In genomic region chr6:86404996-86405395, GRCm38 (mm10) we compare ENCODE assay signal across 8 mouse cellular contexts. TPM values are rescaled to one million over a fixed set of nuclear protein-coding genes. Genes with fewer than 3 reads are reported as not detected.
DNase-seq lines count a peak whose midpoint lies in the region; ATAC-seq and TF ChIP-seq lines count a peak whose summit lies in the region.

No protein-coding gene starts in this region.

- ATAC-seq in lung, embryonic 15.5 days (ENCODE audit: borderline replicate concordance, extremely low read depth, low FRiP score, low TSS enrichment): no peak
- no peak for ATAC-seq in hindbrain, embryonic 14.5 days (ENCODE audit: low FRiP score)
- ATAC-seq in midbrain, postnatal 0 days (ENCODE audit: low FRiP score): no peak

- peaks cover 11% of the 10 kb centered on the region; the same call in 1 of the 2 replicates for H3K36me3 ChIP-seq in lung, embryonic 15.5 days
- H3K36me3 ChIP-seq in hindbrain, embryonic 14.5 days (replicated peaks; ENCODE audit: control insufficient read depth, insufficient read depth): peaks cover 28% of the 10 kb centered on the region
- no peaks in the 10 kb centered on the region for H3K36me3 ChIP-seq in midbrain, postnatal 0 days (ENCODE audit: insufficient read depth, low read length)

- peak overlapping the region; percentile 97 for H3K27ac ChIP-seq in lung, embryonic 15.5 days
- H3K27ac ChIP-seq in brown adipose tissue, adult 24 weeks (replicated peaks; ENCODE audit: low read depth, low read length): peak overlapping the region; percentile 97; the same call in 1 of the 2 replicates
- H3K27ac ChIP-seq in hindbrain, embryonic 14.5 days: peak overlapping the region; percentile 100
- peak overlapping the region; percentile 100 for H3K27ac ChIP-seq in midbrain, postnatal 0 days (ENCODE audit: low read depth, low read length)

- no peaks in the 10 kb centered on the region for H3K9me3 ChIP-seq in lung, embryonic 15.5 days
- no peaks in the 10 kb centered on the region for H3K9me3 ChIP-seq in hindbrain, embryonic 14.5 days (ENCODE audit: control insufficient read depth, low read length)
- H3K9me3 ChIP-seq in midbrain, postnatal 0 days (ENCODE audit: low read length): no peaks in the 10 kb centered on the region

- H3K9ac ChIP-seq in lung, embryonic 15.5 days: peak overlapping the region; percentile 86
- H3K9ac ChIP-seq in hindbrain, embryonic 14.5 days: peak overlapping the region; percentile 100
- H3K9ac ChIP-seq in midbrain, postnatal 0 days (replicated peaks; ENCODE audit: low read length, poor library complexity, severe bottlenecking): peak overlapping the region; percentile 99

- peak overlapping the region; percentile 59 for H3K4me2 ChIP-seq in lung, embryonic 15.5 days
- peak overlapping the region; percentile 81 for H3K4me2 ChIP-seq in hindbrain, embryonic 14.5 days (replicated peaks)
- peak overlapping the region; percentile 52 for H3K4me2 ChIP-seq in midbrain, postnatal 0 days (ENCODE audit: low read depth, low read length, poor library complexity, severe bottlenecking)

- TF ChIP-seq CTCF in midbrain, postnatal 0 days (IDR thresholded peaks at IDR 0.05): no peak

- WGBS in lung, embryonic 15.5 days: under 1% methylated on average over 11 of the region's 11 CpGs
- WGBS in hindbrain, embryonic 14.5 days: under 1% methylated on average over 11 of the region's 11 CpGs
- WGBS in midbrain, postnatal 0 days: 0% methylated on average over 11 of the region's 11 CpGs

- no peak for DNase-seq in lung, postnatal 14 days
- peak; percentile 46 for DNase-seq in hindbrain, embryonic 14.5 days (ENCODE audit: low spot score)
- peak; percentile 13 for DNase-seq in midbrain, postnatal 0 days (ENCODE audit: low spot score)
- no peak for DNase-seq in layer of hippocampus, postnatal 10 days (ENCODE audit: low spot score in 2 of 2)
- no peak for DNase-seq in gastrocnemius, postnatal 4 days (ENCODE audit: low spot score in 2 of 2)
- DNase-seq in left cerebral cortex, adult 9 months (ENCODE audit: low spot score in 2 of 2): no peak

- peaks cover 18% of the 10 kb centered on the region; the same call in 1 of the 2 replicates for H3K4me1 ChIP-seq in lung, embryonic 15.5 days
- peaks cover 9% of the 10 kb centered on the region; the same call in 1 of the 2 replicates for H3K4me1 ChIP-seq in brown adipose tissue, adult 24 weeks (ENCODE audit: control insufficient read depth, insufficient read depth, insufficient read length, low read length)
- H3K4me1 ChIP-seq in hindbrain, embryonic 14.5 days (replicated peaks; ENCODE audit: control insufficient read depth, insufficient read depth, low read length): peaks cover 26% of the 10 kb centered on the region
- peaks cover 8% of the 10 kb centered on the region; the same call in 1 of the 2 replicates for H3K4me1 ChIP-seq in midbrain, postnatal 0 days (ENCODE audit: insufficient read depth, low read length)

- H3K27me3 ChIP-seq in lung, embryonic 15.5 days: no peaks in the 10 kb centered on the region
- H3K27me3 ChIP-seq in hindbrain, embryonic 14.5 days (ENCODE audit: control insufficient read depth, insufficient read depth, low read length): no peaks in the 10 kb centered on the region
- no peaks in the 10 kb centered on the region for H3K27me3 ChIP-seq in midbrain, postnatal 0 days (ENCODE audit: insufficient read depth, low read length)

- H3K4me3 ChIP-seq in lung, embryonic 15.5 days: peak overlapping the region; percentile 70
- H3K4me3 ChIP-seq in brown adipose tissue, adult 24 weeks (ENCODE audit: insufficient read depth, low read depth, low read length): peak overlapping the region; percentile 86
- peak overlapping the region; percentile 88 for H3K4me3 ChIP-seq in hindbrain, embryonic 14.5 days (replicated peaks; ENCODE audit: low read length)
- peak overlapping the region; percentile 85 for H3K4me3 ChIP-seq in midbrain, postnatal 0 days (ENCODE audit: low read depth, low read length)

RNA-seq across cellular contexts. Expression of gene Tia1, which starts 1.0 kb away (rescaled TPM):
- 179 and 191 TPM in 2 replicates for polyA plus RNA-seq in lung, embryonic 15.5 days (2015; fragmentation: Nextera tagmentation; extraction: Ambion mirVana)
- polyA plus RNA-seq in brown adipose tissue, adult 24 weeks (2012; ENCODE audit: insufficient read depth, insufficient read length, missing spikeins): 15.2 and 19.3 TPM in 2 replicates
- polyA plus RNA-seq in hindbrain, embryonic 14.5 days (2014; fragmentation: Nextera tagmentation; extraction: Ambion mirVana): 267 and 306 TPM in 2 replicates
- 137 and 210 TPM in 2 replicates for total RNA-seq in midbrain, postnatal 0 days (2014; rRNA removed)
- 195 and 212 TPM in 2 replicates for polyA plus RNA-seq in midbrain, postnatal 0 days (2015; fragmentation: Nextera tagmentation; extraction: Ambion mirVana)
- 100 to 1,000 TPM; 148 to 168 TPM for total RNA-seq in layer of hippocampus, postnatal 10 days (2021)
- total RNA-seq in gastrocnemius, postnatal 4 days (2021): 10 to 100 TPM; 61.3 to 77.4 TPM

RNA-seq across cellular contexts. Expression of gene Pcyox1, which starts 8.0 kb away (rescaled TPM):
- 80.9 and 82.2 TPM in 2 replicates for polyA plus RNA-seq in lung, embryonic 15.5 days (2015; fragmentation: Nextera tagmentation; extraction: Ambion mirVana)
- polyA plus RNA-seq in brown adipose tissue, adult 24 weeks (2012; ENCODE audit: insufficient read depth, insufficient read length, missing spikeins): 65.9 and 131 TPM in 2 replicates
- polyA plus RNA-seq in hindbrain, embryonic 14.5 days (2014; fragmentation: Nextera tagmentation; extraction: Ambion mirVana): 94.9 and 99.9 TPM in 2 replicates
- 95.4 and 97.8 TPM in 2 replicates for total RNA-seq in midbrain, postnatal 0 days (2014; rRNA removed)
- polyA plus RNA-seq in midbrain, postnatal 0 days (2015; fragmentation: Nextera tagmentation; extraction: Ambion mirVana): 102 and 108 TPM in 2 replicates
- total RNA-seq in layer of hippocampus, postnatal 10 days (2021): 100 to 1,000 TPM; 119 to 133 TPM
- 10 to 100 TPM; 84.7 to 88.8 TPM for total RNA-seq in gastrocnemius, postnatal 4 days (2021)

RNA-seq across cellular contexts. Expression of gene Gm44790, which starts 21.5 kb away (rescaled TPM):
- 1.3 TPM in 1 of 2 replicates, not detected in the other for polyA plus RNA-seq in lung, embryonic 15.5 days (2015; fragmentation: Nextera tagmentation; extraction: Ambion mirVana)
- not detected in 2 replicates for polyA plus RNA-seq in brown adipose tissue, adult 24 weeks (2012; ENCODE audit: insufficient read depth, insufficient read length, missing spikeins)
- polyA plus RNA-seq in hindbrain, embryonic 14.5 days (2014; fragmentation: Nextera tagmentation; extraction: Ambion mirVana): not detected in 2 replicates
- total RNA-seq in midbrain, postnatal 0 days (2014; rRNA removed): 1.4 and 6.0 TPM in 2 replicates
- polyA plus RNA-seq in midbrain, postnatal 0 days (2015; fragmentation: Nextera tagmentation; extraction: Ambion mirVana): 1.4 and 1.8 TPM in 2 replicates
- not detected for total RNA-seq in layer of hippocampus, postnatal 10 days (2021)
- total RNA-seq in gastrocnemius, postnatal 4 days (2021): not detected

RNA-seq across cellular contexts. Expression of gene C87436, which starts 33.2 kb away (rescaled TPM):
- polyA plus RNA-seq in lung, embryonic 15.5 days (2015; fragmentation: Nextera tagmentation; extraction: Ambion mirVana): 20.9 and 22.1 TPM in 2 replicates
- 10.4 and 13.6 TPM in 2 replicates for polyA plus RNA-seq in brown adipose tissue, adult 24 weeks (2012; ENCODE audit: insufficient read depth, insufficient read length, missing spikeins)
- 19.2 and 21.6 TPM in 2 replicates for polyA plus RNA-seq in hindbrain, embryonic 14.5 days (2014; fragmentation: Nextera tagmentation; extraction: Ambion mirVana)
- 13.9 and 20.1 TPM in 2 replicates for total RNA-seq in midbrain, postnatal 0 days (2014; rRNA removed)
- polyA plus RNA-seq in midbrain, postnatal 0 days (2015; fragmentation: Nextera tagmentation; extraction: Ambion mirVana): 16.3 and 19.9 TPM in 2 replicates
- total RNA-seq in layer of hippocampus, postnatal 10 days (2021): 10 to 100 TPM; 13.6 to 15.9 TPM
- 10 to 100 TPM; 11.3 to 12.4 TPM for total RNA-seq in gastrocnemius, postnatal 4 days (2021)

RNA-seq across cellular contexts. Expression of gene Snrpg, which starts 33.9 kb away (rescaled TPM):
- 556 and 637 TPM in 2 replicates for polyA plus RNA-seq in lung, embryonic 15.5 days (2015; fragmentation: Nextera tagmentation; extraction: Ambion mirVana)
- 88.2 and 89.2 TPM in 2 replicates for polyA plus RNA-seq in brown adipose tissue, adult 24 weeks (2012; ENCODE audit: insufficient read depth, insufficient read length, missing spikeins)
- 345 and 410 TPM in 2 replicates for polyA plus RNA-seq in hindbrain, embryonic 14.5 days (2014; fragmentation: Nextera tagmentation; extraction: Ambion mirVana)
- 60.1 and 93.3 TPM in 2 replicates for total RNA-seq in midbrain, postnatal 0 days (2014; rRNA removed)
- polyA plus RNA-seq in midbrain, postnatal 0 days (2015; fragmentation: Nextera tagmentation; extraction: Ambion mirVana): 243 and 244 TPM in 2 replicates
- 100 to 1,000 TPM in 1 of 2 experiments, 10 to 100 TPM in 1; 80.7 to 103 TPM for total RNA-seq in layer of hippocampus, postnatal 10 days (2021)
- 100 to 1,000 TPM in 1 of 2 experiments, 10 to 100 TPM in 1; 97.3 to 118 TPM for total RNA-seq in gastrocnemius, postnatal 4 days (2021)

Comparison
In these comparisons a context has a peak if more than half of its experiments do, and no peak if none do; other contexts are left out.
1. DNase-seq: peak in hindbrain, embryonic 14.5 days (single experiment) and midbrain, postnatal 0 days (single experiment); none in lung, postnatal 14 days (single experiment), layer of hippocampus, postnatal 10 days (0 of 2), gastrocnemius, postnatal 4 days (0 of 2) and left cerebral cortex, adult 9 months (0 of 2).
2. Peak in every context shown above with its lines, with median percentiles within 50 percentile points of each other: H3K27ac ChIP-seq, H3K4me2 ChIP-seq, H3K4me3 ChIP-seq and H3K9ac ChIP-seq.